Mouse (Mus musculus): Measurements from ENCODE around the gene Prss36. TPM values are rescaled to one million over a fixed set of nuclear protein-coding genes. Genes with fewer than 3 reads are reported as not detected.

The Prss36 gene
- total and polyA plus RNA-seq, 3 experiments: 0.76 to 8.9 (median 4.0) TPM

- H3K9me3 ChIP-seq (replicated peaks): no peaks in the 10 kb centered on the region
- ATAC-seq (ENCODE audit: extremely low read depth, insufficient number of reproducible peaks, low FRiP score, poor library complexity, severe bottlenecking) (no peak), DNase-seq (ENCODE audit: low spot score) (no peak)
- peaks cover 22% of the 10 kb centered on the region for H3K4me1 ChIP-seq (ENCODE audit: insufficient read depth, low read depth, low read length)
- no peak overlapping the region for H3K4me3 ChIP-seq (ENCODE audit: low read depth, low read length)
- H3K36me3 ChIP-seq (replicated peaks): peaks cover 76% of the 10 kb centered on the region
- TF ChIP-seq CTCF (IDR thresholded peaks at IDR 0.05; ENCODE audit: low read depth, low read length): no peak
- TF ChIP-seq TAL1 (conservative IDR thresholded peaks at IDR 0.05; ENCODE audit: low read depth, low read length): no peak
- TF ChIP-seq GATA2 (IDR thresholded peaks at IDR 0.05; ENCODE audit: borderline replicate concordance, low read depth, low read length): no peak
- no peak for TF ChIP-seq POLR2AphosphoS5 (IDR thresholded peaks at IDR 0.05; ENCODE audit: insufficient replicate concordance, low read depth, low read length)
- TF ChIP-seq GATA1 (IDR thresholded peaks at IDR 0.05; ENCODE audit: borderline replicate concordance, low read length): no peak
- peaks cover 8% of the 10 kb centered on the region for H3K27me3 ChIP-seq (ENCODE audit: insufficient read depth, low read length)
Observed at GRCm38 (mm10) chr7:127925252-127925651, 21.3 kb downstream of the Prss36 start.

GRCm38 (mm10) chr7:127923714-127924113, 22.8 kb downstream of the Prss36 start:
- Histone ChIP-seq H3K4me1 (ENCODE audit: insufficient read depth, low read depth, low read length) (peaks cover 16% of the 10 kb centered on the region), H3K36me3 (replicated peaks) (peaks cover 91% of the 10 kb centered on the region), H3K27me3 (ENCODE audit: insufficient read depth, low read length) (no peaks in the 10 kb centered on the region), H3K4me3 (ENCODE audit: low read depth, low read length) (no peak overlapping the region), H3K9me3 (replicated peaks) (no peaks in the 10 kb centered on the region)
- TF ChIP-seq GATA2 (IDR thresholded peaks at IDR 0.05; ENCODE audit: borderline replicate concordance, low read depth, low read length) (no peak), CTCF (IDR thresholded peaks at IDR 0.05; ENCODE audit: low read depth, low read length) (no peak), TAL1 (conservative IDR thresholded peaks at IDR 0.05; ENCODE audit: low read depth, low read length) (no peak), GATA1 (IDR thresholded peaks at IDR 0.05; ENCODE audit: borderline replicate concordance, low read length) (no peak), POLR2AphosphoS5 (IDR thresholded peaks at IDR 0.05; ENCODE audit: insufficient replicate concordance, low read depth, low read length) (no peak)
- no peak for ATAC-seq (ENCODE audit: extremely low read depth, insufficient number of reproducible peaks, low FRiP score, poor library complexity, severe bottlenecking)
- DNase-seq (ENCODE audit: low spot score): no peak

- peak; percentile 34 for ATAC-seq (ENCODE audit: extremely low read depth, insufficient number of reproducible peaks, low FRiP score, poor library complexity, severe bottlenecking)
- Histone ChIP-seq H3K9me3 (replicated peaks) (no peaks in the 10 kb centered on the region), H3K27me3 (ENCODE audit: insufficient read depth, low read length) (no peaks in the 10 kb centered on the region), H3K36me3 (replicated peaks) (peaks cover 96% of the 10 kb centered on the region), H3K4me3 (ENCODE audit: low read depth, low read length) (no peak overlapping the region), H3K4me1 (ENCODE audit: insufficient read depth, low read depth, low read length) (peaks cover 16% of the 10 kb centered on the region)
- TF ChIP-seq GATA2 (IDR thresholded peaks at IDR 0.05; ENCODE audit: borderline replicate concordance, low read depth, low read length) (no peak), POLR2AphosphoS5 (IDR thresholded peaks at IDR 0.05; ENCODE audit: insufficient replicate concordance, low read depth, low read length) (no peak), GATA1 (IDR thresholded peaks at IDR 0.05; ENCODE audit: borderline replicate concordance, low read length) (no peak), CTCF (IDR thresholded peaks at IDR 0.05; ENCODE audit: low read depth, low read length) (no peak), TAL1 (conservative IDR thresholded peaks at IDR 0.05; ENCODE audit: low read depth, low read length) (no peak)
- DNase-seq (ENCODE audit: low spot score): no peak
Observed at GRCm38 (mm10) chr7:127922451-127923275, 23.9 kb downstream of the Prss36 start.

GRCm38 (mm10) chr7:127921516-127921915, 25.0 kb downstream of the Prss36 start:
- DNase-seq (ENCODE audit: low spot score) (no peak), ATAC-seq (ENCODE audit: extremely low read depth, insufficient number of reproducible peaks, low FRiP score, poor library complexity, severe bottlenecking) (no peak)
- Histone ChIP-seq H3K27me3 (ENCODE audit: insufficient read depth, low read length) (no peaks in the 10 kb centered on the region), H3K36me3 (replicated peaks) (peaks cover 95% of the 10 kb centered on the region), H3K9me3 (replicated peaks) (no peaks in the 10 kb centered on the region), H3K4me3 (ENCODE audit: low read depth, low read length) (no peak overlapping the region), H3K4me1 (ENCODE audit: insufficient read depth, low read depth, low read length) (peaks cover 19% of the 10 kb centered on the region)
- TF ChIP-seq CTCF (IDR thresholded peaks at IDR 0.05; ENCODE audit: low read depth, low read length) (peak; percentile 5; the same call in 1 of the 2 replicates), GATA2 (IDR thresholded peaks at IDR 0.05; ENCODE audit: borderline replicate concordance, low read depth, low read length) (no peak)

- TF ChIP-seq TAL1 (conservative IDR thresholded peaks at IDR 0.05; ENCODE audit: low read depth, low read length) (no peak), GATA1 (IDR thresholded peaks at IDR 0.05; ENCODE audit: borderline replicate concordance, low read length) (no peak), GATA2 (IDR thresholded peaks at IDR 0.05; ENCODE audit: borderline replicate concordance, low read depth, low read length) (no peak), POLR2AphosphoS5 (IDR thresholded peaks at IDR 0.05; ENCODE audit: insufficient replicate concordance, low read depth, low read length) (no peak), CTCF (IDR thresholded peaks at IDR 0.05; ENCODE audit: low read depth, low read length) (no peak)
- H3K36me3 ChIP-seq (replicated peaks): peaks cover 94% of the 10 kb centered on the region
- DNase-seq (ENCODE audit: low spot score) (no peak), ATAC-seq (ENCODE audit: extremely low read depth, insufficient number of reproducible peaks, low FRiP score, poor library complexity, severe bottlenecking) (no peak)
- H3K4me1 ChIP-seq (ENCODE audit: insufficient read depth, low read depth, low read length): peaks cover 23% of the 10 kb centered on the region
- no peaks in the 10 kb centered on the region for H3K27me3 ChIP-seq (ENCODE audit: insufficient read depth, low read length)
- no peak overlapping the region for H3K4me3 ChIP-seq (ENCODE audit: low read depth, low read length)
- no peaks in the 10 kb centered on the region for H3K9me3 ChIP-seq (replicated peaks)
Observed at GRCm38 (mm10) chr7:127919290-127919689, 27.2 kb downstream of the Prss36 start.

- ATAC-seq (ENCODE audit: extremely low read depth, insufficient number of reproducible peaks, low FRiP score, poor library complexity, severe bottlenecking) (no peak), DNase-seq (ENCODE audit: low spot score) (no peak)
- TF ChIP-seq GATA1 (IDR thresholded peaks at IDR 0.05; ENCODE audit: borderline replicate concordance, low read length) (no peak), CTCF (IDR thresholded peaks at IDR 0.05; ENCODE audit: low read depth, low read length) (peak; percentile 42; the same call in 1 of the 2 replicates), GATA2 (IDR thresholded peaks at IDR 0.05; ENCODE audit: borderline replicate concordance, low read depth, low read length) (no peak), POLR2AphosphoS5 (IDR thresholded peaks at IDR 0.05; ENCODE audit: insufficient replicate concordance, low read depth, low read length) (no peak), TAL1 (conservative IDR thresholded peaks at IDR 0.05; ENCODE audit: low read depth, low read length) (no peak)
- H3K9me3 ChIP-seq (replicated peaks): no peaks in the 10 kb centered on the region
- peaks cover 84% of the 10 kb centered on the region for H3K36me3 ChIP-seq (replicated peaks)
- H3K27me3 ChIP-seq (ENCODE audit: insufficient read depth, low read length): no peaks in the 10 kb centered on the region
- H3K4me3 ChIP-seq (ENCODE audit: low read depth, low read length): no peak overlapping the region
- H3K4me1 ChIP-seq (ENCODE audit: insufficient read depth, low read depth, low read length): peaks cover 27% of the 10 kb centered on the region
Observed at GRCm38 (mm10) chr7:127918203-127918602, 28.3 kb downstream of the Prss36 start.

Measured in G1E (cell line).